Mouse (Mus musculus) limb, embryonic 14.5 days (tissue): Measurements from ENCODE around the gene Elp1. TPM values are rescaled to one million over a fixed set of nuclear protein-coding genes. Genes with fewer than 3 reads are reported as not detected.

Experiments used
- ATAC-seq: fragments of 200-750 bp; cut with Nextera tagmentation; 2 replicates; pipeline ENCODE4 v1.8.0; 2017; ENCODE audit warnings: low read depth, moderate number of reproducible peaks, moderate TSS enrichment; ENCODE audit not compliant: low FRiP score
- DNase-seq: peaks from one replicate; pipeline ENCODE4 v3.0.0-alpha.2; 2015; ENCODE audit warnings: low spot score
- H3K27ac ChIP-seq: fragments of 300-500 bp; sonication (generic); replicated peaks from 2 replicates; pipeline ENCODE4 v1.5.1; 2014; ENCODE audit warnings: low read depth, mild to moderate bottlenecking, low read length, moderate library complexity, mixed read lengths
- H3K27me3 ChIP-seq: fragments of 300-500 bp; sonication (generic); 2 replicates; pipeline ENCODE4 v1.6.1; 2014; ENCODE audit warnings: low read length, mixed read lengths; ENCODE audit not compliant: control insufficient read depth, insufficient read depth
- H3K36me3 ChIP-seq: fragments of 300-500 bp; sonication (generic); 2 replicates; pipeline ENCODE4 v1.6.1; 2014; ENCODE audit warnings: mild to moderate bottlenecking, low read length, moderate library complexity, mixed read lengths; ENCODE audit not compliant: control insufficient read depth, insufficient read depth
- H3K4me1 ChIP-seq: fragments of 300-500 bp; sonication (generic); 2 replicates; pipeline ENCODE4 v1.6.1; 2014; ENCODE audit warnings: antibody characterized with exemption, low read length, mixed read lengths; ENCODE audit not compliant: control insufficient read depth, insufficient read depth
- H3K4me2 ChIP-seq: fragments of 300-500 bp; sonication (generic); replicated peaks from 2 replicates; pipeline ENCODE4 v1.6.1; 2014; ENCODE audit warnings: low read depth, mild to moderate bottlenecking, low read length, moderate library complexity; ENCODE audit not compliant: severe bottlenecking
- H3K4me3 ChIP-seq: fragments of 300-500 bp; sonication (generic); replicated peaks from 2 replicates; pipeline ENCODE4 v1.5.1; 2014; ENCODE audit warnings: low read length
- H3K9ac ChIP-seq: fragments of 300-500 bp; sonication (generic); 2 replicates; pipeline ENCODE4 v1.6.1; 2014; ENCODE audit warnings: mild to moderate bottlenecking, low read depth, low read length, moderate library complexity; ENCODE audit not compliant: severe bottlenecking
- H3K9me3 ChIP-seq: fragments of 300-500 bp; sonication (generic); 2 replicates; pipeline ENCODE4 v1.6.1; 2016; ENCODE audit warnings: low read length; ENCODE audit not compliant: control insufficient read depth
- POLR2A ChIP-seq: fragments of 200-500 bp; IDR thresholded peaks from 2 replicates; pipeline ENCODE4 v1.8.0; 2012; ENCODE audit warnings: inconsistent platforms, mild to moderate bottlenecking, moderate library complexity, borderline replicate concordance; ENCODE audit not compliant: insufficient read depth, insufficient read length; ENCODE audit errors: extremely low read depth
- WGBS: fragments of 180-500 bp; shearing (Covaris S2); extraction: QIAGEN DNeasy Blood & Tissue Kit; methylation state at CpG from one replicate; pipeline ENCODE4 v1.1.7; 2014; 5-methylcytosine and 5-hydroxymethylcytosine counted together
- polyA plus RNA-seq, 2 experiments: library from polyadenylated mRNA; depleted of rRNA in 1 of 2; stranded (reverse) in 1 of 2; unstranded in 1 of 2; fragments of >200 nt; fragmentation: Nextera tagmentation in 1 of 2; extraction: Ambion mirVana in 1 of 2; gene quantifications; 2 replicates each; pipeline versions ENCODE4 v1.2.1 to v1.2.3; 2012 to 2014

Elp1 gene
- polyA plus RNA-seq, 2 experiments, result 60.8 to 72.3 TPM

GRCm38 (mm10) chr4:56844911-56845310 is 42.8 kb upstream of the Elp1 start:
- Histone ChIP-seq H3K9me3 (peaks cover 5% of the 10 kb centered on the region; the same call in 1 of the 2 replicates), H3K36me3 (peaks cover 22% of the 10 kb centered on the region), H3K4me1 (no peaks in the 10 kb centered on the region), H3K4me3 (no peak overlapping the region), H3K9ac (no peak overlapping the region), H3K27ac (no peak overlapping the region), H3K27me3 (no peaks in the 10 kb centered on the region), H3K4me2 (no peak overlapping the region)
- DNase-seq, result no peak
- ATAC-seq, result no peak
- WGBS, result 90% methylated on average over 4 of the region's 4 CpGs
- TF ChIP-seq POLR2A, result no peak

- Histone ChIP-seq H3K36me3 (peaks cover 26% of the 10 kb centered on the region), H3K9ac (no peak overlapping the region), H3K27me3 (no peaks in the 10 kb centered on the region), H3K4me2 (no peak overlapping the region), H3K27ac (no peak overlapping the region), H3K4me1 (no peaks in the 10 kb centered on the region), H3K4me3 (no peak overlapping the region), H3K9me3 (peaks cover 5% of the 10 kb centered on the region; the same call in 1 of the 2 replicates)
- 86% methylated on average over 2 of the region's 2 CpGs for WGBS
- DNase-seq (no peak), ATAC-seq (no peak)
- no peak for TF ChIP-seq POLR2A
These were observed 41.8 kb upstream of the Elp1 start for GRCm38 (mm10) chr4:56843963-56844362.

- no peak for TF ChIP-seq POLR2A
- 79% methylated on average over 7 of the region's 7 CpGs for WGBS
- Histone ChIP-seq H3K27me3 (no peaks in the 10 kb centered on the region), H3K36me3 (peaks cover 39% of the 10 kb centered on the region), H3K4me3 (no peak overlapping the region), H3K4me2 (no peak overlapping the region), H3K4me1 (no peaks in the 10 kb centered on the region), H3K27ac (no peak overlapping the region), H3K9ac (no peak overlapping the region), H3K9me3 (peaks cover 5% of the 10 kb centered on the region; the same call in 1 of the 2 replicates)
- ATAC-seq (no peak), DNase-seq (no peak)
These were observed 40.4 kb upstream of the Elp1 start for GRCm38 (mm10) chr4:56842501-56842900.

DNA sequence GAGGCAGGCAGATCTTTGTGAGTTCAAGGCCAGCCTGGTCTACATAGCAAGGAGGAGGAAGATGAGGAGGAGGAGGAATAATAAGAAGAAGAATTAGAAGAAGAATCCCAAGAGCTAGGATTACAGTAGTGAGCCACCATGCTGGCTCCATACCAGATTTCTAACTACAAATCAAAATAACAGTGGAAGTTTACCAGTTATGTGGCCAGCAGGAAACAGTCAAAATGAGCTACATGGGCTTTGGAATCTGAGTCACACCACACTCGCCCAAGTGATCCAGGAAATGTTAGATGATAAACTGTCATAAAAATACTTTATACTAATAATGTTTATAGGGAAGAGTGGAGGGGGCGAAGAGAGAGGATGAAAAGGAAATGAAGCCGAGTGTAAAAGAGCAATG is 38.2 kb upstream of the Elp1 start:
- Histone ChIP-seq H3K4me2 (no peak overlapping the region), H3K4me3 (no peak overlapping the region), H3K27me3 (no peaks in the 10 kb centered on the region), H3K27ac (no peak overlapping the region), H3K9me3 (peaks cover 5% of the 10 kb centered on the region; the same call in 1 of the 2 replicates), H3K36me3 (peaks cover 45% of the 10 kb centered on the region), H3K9ac (no peak overlapping the region), H3K4me1 (no peaks in the 10 kb centered on the region)
- TF ChIP-seq POLR2A, result no peak
- 71% methylated on average over 3 of the region's 3 CpGs for WGBS
- no peak for DNase-seq
- no peak for ATAC-seq

DNA sequence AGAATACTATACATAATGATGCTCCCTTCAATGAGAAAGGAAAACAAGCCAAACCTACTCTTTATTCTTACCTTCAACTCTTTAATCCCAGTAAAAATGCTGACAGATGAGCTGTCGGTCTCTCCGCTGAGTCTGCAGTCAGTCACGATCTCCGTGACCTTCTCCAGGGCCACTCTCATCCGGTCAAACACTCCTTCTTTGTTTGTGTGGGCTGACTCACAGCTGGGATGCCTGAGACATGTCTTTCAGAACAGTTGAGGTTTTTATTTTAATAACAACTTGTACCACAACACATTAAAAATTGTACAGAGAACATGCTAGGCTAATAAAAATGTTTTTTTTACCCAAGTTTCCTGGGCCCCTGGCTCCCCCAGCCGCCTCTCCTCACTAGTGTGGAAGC is 35.5 kb upstream of the Elp1 start:
- Histone ChIP-seq H3K9me3 (no peaks in the 10 kb centered on the region), H3K4me2 (no peak overlapping the region), H3K9ac (no peak overlapping the region), H3K27ac (no peak overlapping the region), H3K36me3 (peaks cover 48% of the 10 kb centered on the region), H3K4me1 (no peaks in the 10 kb centered on the region), H3K27me3 (no peaks in the 10 kb centered on the region), H3K4me3 (no peak overlapping the region)
- no peak for TF ChIP-seq POLR2A
- WGBS, result 78% methylated on average over 6 of the region's 6 CpGs
- ATAC-seq, result no peak
- DNase-seq, result no peak

GRCm38 (mm10) chr4:56831998-56832397 is 29.9 kb upstream of the Elp1 start:
- H3K4me2 ChIP-seq, result no peak overlapping the region
- peaks cover 41% of the 10 kb centered on the region for H3K36me3 ChIP-seq
- H3K27me3 ChIP-seq, result no peaks in the 10 kb centered on the region
- peaks cover 11% of the 10 kb centered on the region; the same call in 1 of the 2 replicates for H3K4me1 ChIP-seq
- H3K9ac ChIP-seq, result no peak overlapping the region
- ATAC-seq (no peak), DNase-seq (no peak)
- no peak overlapping the region for H3K4me3 ChIP-seq
- H3K9me3 ChIP-seq, result no peaks in the 10 kb centered on the region
- H3K27ac ChIP-seq, result no peak overlapping the region
- no peak for TF ChIP-seq POLR2A
- WGBS, result 87% methylated on average over 7 of the region's 7 CpGs
